Mouse (Mus musculus) lung, postnatal 0 days (tissue): ENCODE data around the gene Gm27021.
A peak's percentile ranks its signal among the peaks of the same experiment; 100 is the strongest.

Source experiments
- CTCF ChIP-seq: IDR thresholded peaks from 2 replicates; pipeline ENCODE4 v1.5.1; 2016; ENCODE audit warnings: antibody characterized with exemption, mild to moderate bottlenecking
- EP300 ChIP-seq: IDR thresholded peaks from 2 replicates; pipeline ENCODE4 v1.6.1; 2016; ENCODE audit warnings: antibody characterized with exemption, mild to moderate bottlenecking, control low read depth

- TF ChIP-seq EP300 (no peak), CTCF (peak; percentile 20)
These were observed 7.8 kb upstream of the Gm27021 start for GRCm38 (mm10) chr8:120675718-120676117.
